Mouse (Mus musculus) neural tube, embryonic 14.5 days (tissue): ENCODE measurements around the gene Kiss1. TPM values are rescaled to one million over a fixed set of nuclear protein-coding genes. Genes with fewer than 3 reads are reported as not detected.

Source experiments
- ATAC-seq: fragments of 200-750 bp; cut with Nextera tagmentation; 2 replicates; pipeline ENCODE4 v1.8.0; 2017; ENCODE audit warnings: low read depth, mild to moderate bottlenecking, moderate TSS enrichment, moderate library complexity
- H3K27ac ChIP-seq: fragments of 300-500 bp; sonication (generic); 2 replicates; pipeline ENCODE4 v1.5.1; 2014; ENCODE audit warnings: low read depth, mild to moderate bottlenecking, control low read depth, low read length, moderate library complexity, mixed read lengths
- H3K27me3 ChIP-seq: fragments of 300-500 bp; sonication (generic); 2 replicates; pipeline ENCODE4 v1.6.1; 2014; ENCODE audit warnings: low read length; ENCODE audit not compliant: control insufficient read depth, insufficient read depth
- H3K36me3 ChIP-seq: fragments of 300-500 bp; sonication (generic); 2 replicates; pipeline ENCODE4 v1.6.1; 2014; ENCODE audit warnings: low read length, mixed read lengths; ENCODE audit not compliant: control insufficient read depth, insufficient read depth
- H3K4me1 ChIP-seq: fragments of 300-500 bp; sonication (generic); 2 replicates; pipeline ENCODE4 v1.6.1; 2014; ENCODE audit warnings: low read length; ENCODE audit not compliant: control insufficient read depth, insufficient read depth
- H3K4me2 ChIP-seq: fragments of 300-500 bp; sonication (generic); 2 replicates; pipeline ENCODE4 v1.6.1; 2014; ENCODE audit warnings: mild to moderate bottlenecking, low read depth, low read length, control low read depth
- H3K4me3 ChIP-seq: fragments of 300-500 bp; sonication (generic); 2 replicates; pipeline ENCODE4 v1.5.1; 2014; ENCODE audit warnings: low read depth, low read length, control low read depth, mixed read lengths
- H3K9ac ChIP-seq: fragments of 300-500 bp; sonication (generic); replicated peaks from 2 replicates; pipeline ENCODE4 v1.6.1; 2014; ENCODE audit warnings: low read depth, mild to moderate bottlenecking, control low read depth, low read length, mixed read lengths
- H3K9me3 ChIP-seq: fragments of 300-500 bp; sonication (generic); 2 replicates; pipeline ENCODE4 v1.6.1; 2016; ENCODE audit warnings: low read length; ENCODE audit not compliant: control insufficient read depth
- WGBS: fragments of 180-500 bp; shearing (Covaris S2); extraction: QIAGEN DNeasy Blood & Tissue Kit; methylation state at CpG from one replicate; pipeline ENCODE4 v1.1.7; 2014; 5-methylcytosine and 5-hydroxymethylcytosine counted together
- polyA plus RNA-seq: library from polyadenylated mRNA; unstranded; fragments of >200 nt; fragmentation: Nextera tagmentation; extraction: Ambion mirVana; gene quantifications from 2 replicates; pipeline ENCODE4 v1.2.1, GENCODE M21; 2014

Kiss1 gene
- polyA plus RNA-seq: not detected in 2 replicates

DNA sequence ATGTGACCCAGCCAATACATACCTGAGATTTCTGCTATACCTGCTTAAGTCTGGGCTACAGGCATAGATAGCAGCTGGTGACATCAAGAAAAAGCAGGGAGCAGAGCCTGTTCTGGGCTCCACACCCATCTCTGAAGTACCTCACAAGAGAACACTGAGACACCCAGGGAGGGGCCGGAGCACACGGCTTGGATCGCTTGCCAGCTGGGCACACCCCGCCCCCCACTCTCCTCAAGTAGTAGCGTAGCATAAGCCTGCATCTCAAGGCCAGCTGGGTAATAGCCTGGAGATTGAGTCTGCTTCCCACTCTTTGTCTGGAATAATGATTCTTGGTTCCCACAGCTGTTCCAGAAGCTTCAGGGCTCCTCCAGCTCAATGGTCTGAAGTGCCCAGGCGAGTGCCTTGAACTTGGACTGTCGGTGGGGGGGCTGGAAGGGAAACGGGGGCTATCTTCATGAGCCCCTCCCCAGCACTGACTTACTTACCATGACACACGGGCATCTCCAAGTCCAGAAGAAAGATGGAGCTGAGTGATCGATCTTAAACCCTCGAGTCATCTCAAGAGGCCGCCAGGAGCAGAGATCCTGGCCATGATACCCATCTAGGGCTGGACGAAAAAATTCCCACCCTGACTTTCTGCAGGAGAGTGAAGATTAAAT, at the start of gene Kiss1:
Gene Kiss1, plus strand, starts transcription at position 609 of the 659 bp plus-strand sequence.
- H3K4me3 ChIP-seq: no peak within 1 kb of the TSS
- no peaks in the 10 kb centered on the region for H3K4me1 ChIP-seq
- H3K9ac ChIP-seq: no peak within 1 kb of the TSS
- H3K27me3 ChIP-seq: no peaks in the 10 kb centered on the region
- ATAC-seq: no peak
- no peak within 1 kb of the TSS for H3K4me2 ChIP-seq
- no peak within 1 kb of the TSS for H3K27ac ChIP-seq
- H3K9me3 ChIP-seq: no peaks in the 10 kb centered on the region
- no peaks in the 10 kb centered on the region for H3K36me3 ChIP-seq
- whole genome bisulfite sequencing: 79% methylated on average over 13 of the region's 13 CpGs

DNA sequence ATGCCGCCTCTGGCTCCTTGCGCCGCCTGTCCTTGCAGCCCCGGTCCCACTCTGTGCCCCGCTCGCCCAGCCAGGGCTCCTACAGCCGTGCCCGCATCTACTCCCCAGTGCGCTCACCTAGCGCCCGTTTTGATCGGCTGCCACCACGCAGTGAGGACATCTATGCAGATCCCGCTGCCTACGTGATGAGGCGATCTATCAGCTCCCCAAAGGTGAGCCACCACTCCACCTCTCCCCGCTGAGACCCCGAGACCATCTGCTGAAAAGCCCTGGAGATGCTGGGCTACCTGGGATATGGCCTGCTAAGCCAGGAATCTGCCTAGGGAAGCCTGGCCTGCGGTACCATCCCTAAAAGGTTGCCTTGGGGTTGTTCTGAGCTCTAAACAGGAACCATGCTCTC, 47.5 kb upstream of the Kiss1 start:
- Histone ChIP-seq H3K27me3 (no peaks in the 10 kb centered on the region), H3K4me1 (peaks cover 5% of the 10 kb centered on the region; the same call in 1 of the 2 replicates), H3K9ac (no peak overlapping the region), H3K4me2 (no peak overlapping the region), H3K27ac (no peak overlapping the region), H3K9me3 (no peaks in the 10 kb centered on the region), H3K36me3 (peaks cover 17% of the 10 kb centered on the region), H3K4me3 (no peak overlapping the region)
- WGBS: 89% methylated on average over 19 of the region's 19 CpGs
- ATAC-seq: no peak

DNA sequence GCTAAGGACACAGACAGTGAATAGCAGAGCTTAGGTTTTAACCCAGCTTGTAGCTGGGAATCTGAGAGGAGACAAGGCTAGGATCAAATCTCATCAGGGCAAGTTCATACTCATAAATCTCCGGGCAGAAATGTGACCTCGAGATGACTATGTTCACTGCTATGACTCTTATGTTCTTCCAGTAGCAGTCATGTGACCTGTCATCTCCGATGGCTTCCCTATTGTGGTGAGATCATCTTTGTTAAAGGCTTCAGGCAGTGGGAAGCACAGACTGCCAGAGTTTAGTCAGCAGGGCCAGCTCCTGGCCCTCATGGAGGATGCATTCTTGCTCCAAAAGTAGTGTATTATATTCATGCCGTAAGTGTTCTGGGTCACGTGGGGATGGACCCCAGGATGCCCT, 44.7 kb upstream of the Kiss1 start:
- H3K27me3 ChIP-seq: no peaks in the 10 kb centered on the region
- no peak overlapping the region for H3K4me3 ChIP-seq
- no peak overlapping the region for H3K9ac ChIP-seq
- H3K4me1 ChIP-seq: peaks cover 5% of the 10 kb centered on the region; the same call in 1 of the 2 replicates
- H3K36me3 ChIP-seq: peaks cover 27% of the 10 kb centered on the region
- WGBS: 77% methylated on average over 5 of the region's 5 CpGs
- no peaks in the 10 kb centered on the region for H3K9me3 ChIP-seq
- H3K4me2 ChIP-seq: no peak overlapping the region
- H3K27ac ChIP-seq: no peak overlapping the region
- no peak for ATAC-seq

DNA sequence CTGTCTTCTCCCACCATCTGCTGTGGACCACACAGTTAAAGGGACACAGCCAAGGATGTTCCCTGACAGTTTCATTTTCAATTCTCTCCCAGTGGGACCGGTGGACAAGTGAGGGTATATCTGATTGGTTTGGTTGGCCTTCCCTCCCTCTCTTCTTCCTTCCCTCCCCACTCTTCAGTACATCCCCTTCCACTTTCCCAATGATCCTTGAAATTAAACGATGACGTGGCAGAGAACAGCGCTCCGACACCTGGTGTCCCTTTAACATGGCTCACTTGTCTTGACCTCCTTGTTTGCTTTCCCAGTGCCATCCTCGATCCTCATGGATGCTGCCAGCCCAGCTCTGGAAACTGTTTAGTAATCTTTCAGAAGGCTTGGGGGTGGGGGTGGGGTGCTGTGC, 43.1 kb upstream of the Kiss1 start:
- Histone ChIP-seq H3K4me2 (no peak overlapping the region), H3K9ac (no peak overlapping the region), H3K9me3 (no peaks in the 10 kb centered on the region), H3K4me3 (no peak overlapping the region), H3K36me3 (peaks cover 27% of the 10 kb centered on the region), H3K27me3 (no peaks in the 10 kb centered on the region), H3K27ac (no peak overlapping the region), H3K4me1 (peaks cover 5% of the 10 kb centered on the region; the same call in 1 of the 2 replicates)
- no peak for ATAC-seq
- WGBS: 58% methylated on average over 6 of the region's 6 CpGs

DNA sequence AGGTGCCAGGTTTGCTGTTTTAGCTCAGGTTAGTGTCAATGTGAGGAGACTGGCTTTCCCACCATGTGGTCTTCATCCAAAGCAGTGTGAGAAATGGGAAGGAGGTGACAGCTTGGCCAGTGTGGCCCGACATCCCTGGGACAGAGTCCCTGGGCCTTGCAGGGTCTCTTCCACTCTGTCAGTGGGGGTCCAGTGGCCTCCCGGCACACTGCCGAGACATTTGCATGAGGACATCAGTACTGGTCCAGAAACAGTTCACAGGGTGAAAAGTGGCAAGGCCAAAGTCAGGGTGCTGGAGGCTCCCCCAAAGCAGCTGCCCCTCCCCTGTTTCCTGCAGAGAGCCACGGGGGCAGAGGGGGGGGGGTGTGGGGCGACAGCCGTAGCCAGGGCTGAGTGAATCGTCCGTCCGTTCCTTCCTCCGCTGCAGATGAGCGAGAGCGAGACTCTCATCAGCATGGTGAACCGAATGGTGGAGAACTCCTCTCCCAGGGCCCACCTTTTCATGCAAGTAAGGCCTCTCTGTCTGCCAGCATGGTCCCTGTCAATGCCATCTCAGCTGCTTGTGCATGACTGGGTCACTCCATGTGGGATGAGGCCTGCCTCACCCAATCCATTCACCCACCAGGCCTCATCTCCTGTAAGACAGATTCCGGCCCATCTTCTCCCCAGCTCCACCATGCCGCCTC, 42.6 kb upstream of the Kiss1 start:
- H3K9ac ChIP-seq: no peak overlapping the region
- H3K4me2 ChIP-seq: no peak overlapping the region

DNA sequence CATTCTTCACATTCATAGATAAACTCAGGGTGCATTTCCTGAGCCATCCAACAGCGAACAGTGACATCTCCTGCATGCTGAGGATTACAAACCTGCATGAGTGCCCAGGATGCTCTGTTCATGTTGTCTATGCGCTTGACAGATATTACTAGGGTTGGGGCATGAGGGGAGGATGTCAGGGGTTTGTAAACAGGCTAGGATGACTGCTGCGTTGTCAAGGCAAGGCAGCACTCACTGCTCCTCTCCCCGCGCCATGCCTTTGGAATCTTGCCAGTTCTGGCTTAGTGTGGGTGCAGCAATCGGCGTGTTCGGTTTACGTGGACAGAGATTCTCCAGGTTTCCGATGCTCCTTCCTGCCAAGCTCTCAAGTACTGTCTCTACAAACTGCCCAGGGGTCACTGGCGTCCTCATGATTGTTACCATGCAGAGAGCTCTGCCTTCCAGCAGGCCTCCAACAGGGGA, 42.0 kb upstream of the Kiss1 start:
- ATAC-seq: no peak
- no peak overlapping the region for H3K4me2 ChIP-seq
- peaks cover 17% of the 10 kb centered on the region for H3K36me3 ChIP-seq
- WGBS: 83% methylated on average over 11 of the region's 11 CpGs
- H3K4me3 ChIP-seq: no peak overlapping the region
- no peaks in the 10 kb centered on the region for H3K9me3 ChIP-seq
- H3K27me3 ChIP-seq: no peaks in the 10 kb centered on the region
- peaks cover 5% of the 10 kb centered on the region; the same call in 1 of the 2 replicates for H3K4me1 ChIP-seq
- no peak overlapping the region for H3K9ac ChIP-seq
- no peak overlapping the region for H3K27ac ChIP-seq

More for the DNA sequence above, 42.6 kb upstream of the Kiss1 start:
- Histone ChIP-seq H3K36me3 (peaks cover 22% of the 10 kb centered on the region), H3K4me1 (peaks cover 5% of the 10 kb centered on the region; the same call in 1 of the 2 replicates), H3K27ac (no peak overlapping the region), H3K27me3 (no peaks in the 10 kb centered on the region), H3K9me3 (no peaks in the 10 kb centered on the region), H3K4me3 (no peak overlapping the region)
- 60% methylated on average over 15 of the region's 15 CpGs for WGBS
- no peak for ATAC-seq

DNA sequence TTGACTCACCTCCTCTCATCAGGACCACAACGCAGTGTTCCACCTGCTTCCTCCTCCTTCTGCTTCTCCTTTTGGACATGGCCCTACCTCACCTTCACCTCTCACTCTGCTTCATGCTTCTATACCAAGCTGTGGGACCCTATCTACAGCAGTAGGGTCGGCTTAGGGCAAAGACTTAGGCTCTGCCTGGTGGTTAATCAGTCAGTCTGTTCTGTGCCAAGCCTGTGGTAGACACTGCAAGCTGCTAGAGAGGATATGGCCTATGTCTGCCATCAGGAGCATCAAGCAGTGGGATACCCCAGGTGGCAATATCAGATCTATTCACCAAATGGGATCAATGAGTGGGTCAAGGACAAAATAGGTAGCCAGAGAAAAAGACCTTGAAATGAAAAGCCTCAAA, 41.1 kb upstream of the Kiss1 start:
- Histone ChIP-seq H3K9me3 (no peaks in the 10 kb centered on the region), H3K4me1 (peaks cover 5% of the 10 kb centered on the region; the same call in 1 of the 2 replicates), H3K27ac (no peak overlapping the region), H3K4me3 (no peak overlapping the region), H3K27me3 (no peaks in the 10 kb centered on the region), H3K36me3 (peaks cover 17% of the 10 kb centered on the region), H3K9ac (no peak overlapping the region), H3K4me2 (no peak overlapping the region)
- no peak for ATAC-seq
- 93% methylated on average over 2 of the region's 2 CpGs for WGBS

DNA sequence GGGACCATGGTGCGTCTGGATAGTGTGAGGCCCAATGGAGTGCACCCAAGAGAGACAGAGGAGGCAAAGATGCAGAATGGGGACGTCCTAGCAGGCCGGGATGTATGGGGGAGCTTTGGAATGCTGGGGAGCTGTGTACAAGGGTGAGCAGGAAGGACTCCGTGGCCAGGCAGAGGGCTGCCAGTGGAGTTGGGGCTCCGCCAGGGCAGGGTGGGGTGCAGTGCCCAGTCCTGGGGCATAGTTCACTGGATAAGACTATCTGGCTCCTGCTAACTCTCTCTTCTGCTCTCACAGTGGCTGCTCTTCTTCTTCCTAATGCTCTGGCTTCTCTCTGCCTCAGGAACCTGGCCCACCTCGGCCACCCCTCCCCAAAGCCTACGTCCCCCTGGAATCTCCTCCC, 35.8 kb upstream of the Kiss1 start:
- 92% methylated on average over 7 of the region's 7 CpGs for WGBS
- Histone ChIP-seq H3K9me3 (no peaks in the 10 kb centered on the region), H3K27ac (no peak overlapping the region), H3K4me2 (no peak overlapping the region), H3K4me3 (no peak overlapping the region), H3K36me3 (peaks cover 37% of the 10 kb centered on the region), H3K27me3 (no peaks in the 10 kb centered on the region), H3K4me1 (no peaks in the 10 kb centered on the region), H3K9ac (no peak overlapping the region)
- ATAC-seq: no peak

DNA sequence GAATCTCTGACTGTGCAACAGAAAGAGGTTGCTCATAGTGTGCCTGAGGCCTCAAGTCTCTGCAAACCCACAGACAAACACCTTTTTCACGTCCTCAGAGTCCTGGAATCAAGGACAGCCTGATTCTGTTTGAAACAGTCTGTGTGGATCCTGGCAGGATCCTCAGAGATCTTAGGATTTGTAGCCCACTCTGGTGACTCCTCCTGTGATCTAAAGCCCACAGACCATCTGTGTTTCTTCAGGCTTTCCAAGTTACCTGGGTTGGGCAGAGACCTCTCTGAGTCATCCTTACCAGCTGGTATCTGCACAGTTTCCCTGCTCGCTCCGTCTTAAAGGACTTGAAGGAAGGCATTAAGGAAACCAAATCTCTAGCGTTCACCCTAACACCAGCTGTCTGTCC, 34.6 kb upstream of the Kiss1 start:
- no peaks in the 10 kb centered on the region for H3K4me1 ChIP-seq
- H3K9ac ChIP-seq: no peak overlapping the region
- WGBS: 92% methylated on average over 4 of the region's 4 CpGs
- ATAC-seq: no peak
- H3K4me3 ChIP-seq: no peak overlapping the region
- no peaks in the 10 kb centered on the region for H3K9me3 ChIP-seq
- no peaks in the 10 kb centered on the region for H3K27me3 ChIP-seq
- no peak overlapping the region for H3K4me2 ChIP-seq
- peaks cover 32% of the 10 kb centered on the region for H3K36me3 ChIP-seq
- no peak overlapping the region for H3K27ac ChIP-seq
